Mouse (Mus musculus) hindbrain, embryonic 12.5 days (tissue): ENCODE data around the gene Pir. TPM values are rescaled to one million over a fixed set of nuclear protein-coding genes. Genes with fewer than 3 reads are reported as not detected.

ENCODE experiments used
- ATAC-seq: fragments of 200-750 bp; cut with Nextera tagmentation; 2 replicates; pipeline ENCODE4 v1.8.0; 2017; ENCODE audit warnings: moderate TSS enrichment; ENCODE audit not compliant: low FRiP score
- H3K27ac ChIP-seq: fragments of 300-500 bp; sonication (generic); 2 replicates; pipeline ENCODE4 v1.5.1; 2016; ENCODE audit warnings: mild to moderate bottlenecking
- H3K27me3 ChIP-seq: fragments of 300-500 bp; sonication (generic); 2 replicates; pipeline ENCODE4 v1.6.1; 2016; ENCODE audit warnings: mild to moderate bottlenecking
- H3K36me3 ChIP-seq: fragments of 300-500 bp; sonication (generic); 2 replicates; pipeline ENCODE4 v1.6.1; 2016; ENCODE audit warnings: mild to moderate bottlenecking
- H3K4me1 ChIP-seq: fragments of 300-500 bp; sonication (generic); 2 replicates; pipeline ENCODE4 v1.6.1; 2016
- H3K4me2 ChIP-seq: fragments of 300-500 bp; sonication (generic); replicated peaks from 2 replicates; pipeline ENCODE4 v1.6.1; 2016; ENCODE audit warnings: mild to moderate bottlenecking
- H3K4me3 ChIP-seq: fragments of 300-500 bp; sonication (generic); 2 replicates; pipeline ENCODE4 v1.5.1; 2016; ENCODE audit warnings: mild to moderate bottlenecking
- H3K9ac ChIP-seq: fragments of 300-500 bp; sonication (generic); 2 replicates; pipeline ENCODE4 v1.6.1; 2016; ENCODE audit warnings: mild to moderate bottlenecking, moderate library complexity
- H3K9me3 ChIP-seq: fragments of 300-500 bp; sonication (generic); replicated peaks from 2 replicates; pipeline ENCODE4 v1.6.1; 2016; ENCODE audit warnings: mild to moderate bottlenecking
- WGBS: fragments of 180-500 bp; shearing (Covaris S2); methylation state at CpG from one replicate; pipeline ENCODE4 v1.1.7; 2016; 5-methylcytosine and 5-hydroxymethylcytosine counted together
- polyA plus RNA-seq: library from polyadenylated mRNA; unstranded; fragments of >200 nt; fragmentation: Nextera tagmentation; extraction: Ambion mirVana; gene quantifications from 2 replicates; pipeline ENCODE4 v1.2.1, GENCODE M21; 2016

Pir gene
- polyA plus RNA-seq, 1 experiment from 2014 or later, result 4.3 TPM

GRCm38 (mm10) chrX:164408301-164408927 is 139.2 kb downstream of the Pir start:
- Histone ChIP-seq H3K36me3 (no peaks in the 10 kb centered on the region), H3K27me3 (peaks cover 7% of the 10 kb centered on the region)
- WGBS, result 84% methylated on average over 3 of the region's 3 CpGs

GRCm38 (mm10) chrX:164410562-164410961 is 141.4 kb downstream of the Pir start:
- H3K9me3 ChIP-seq, result no peaks in the 10 kb centered on the region
- no peak overlapping the region for H3K27ac ChIP-seq
- no peak for ATAC-seq
- H3K4me3 ChIP-seq, result no peak overlapping the region
- no peak overlapping the region for H3K9ac ChIP-seq
- H3K4me1 ChIP-seq, result no peaks in the 10 kb centered on the region
- H3K36me3 ChIP-seq, result no peaks in the 10 kb centered on the region
- no peak overlapping the region for H3K4me2 ChIP-seq
- WGBS, result 82% methylated on average over 1 of the region's 1 CpGs
- H3K27me3 ChIP-seq, result peaks cover 7% of the 10 kb centered on the region

More at GRCm38 (mm10) chrX:164408301-164408927, 139.2 kb downstream of the Pir start:
- Histone ChIP-seq H3K27ac (no peak overlapping the region), H3K9me3 (no peaks in the 10 kb centered on the region), H3K4me1 (no peaks in the 10 kb centered on the region), H3K4me3 (no peak overlapping the region), H3K9ac (no peak overlapping the region), H3K4me2 (no peak overlapping the region)
- ATAC-seq, result no peak

- no peak overlapping the region for H3K9ac ChIP-seq
- no peaks in the 10 kb centered on the region for H3K9me3 ChIP-seq
- H3K36me3 ChIP-seq, result no peaks in the 10 kb centered on the region
- H3K27ac ChIP-seq, result no peak overlapping the region
- 93% methylated on average over 2 of the region's 2 CpGs for WGBS
- no peak overlapping the region for H3K4me3 ChIP-seq
- H3K4me2 ChIP-seq, result no peak overlapping the region
- H3K4me1 ChIP-seq, result peaks cover 4% of the 10 kb centered on the region
- peaks cover 3% of the 10 kb centered on the region for H3K27me3 ChIP-seq
- no peak for ATAC-seq
Measured at GRCm38 (mm10) chrX:164416803-164417202, 147.6 kb downstream of the Pir start.

- H3K9ac ChIP-seq, result no peak overlapping the region
- ATAC-seq, result no peak
- H3K36me3 ChIP-seq, result 0 out of 2 replicates have a peak, but pooled peaks cover 2% of the 10 kb centered on the region
- peaks cover 4% of the 10 kb centered on the region for H3K4me1 ChIP-seq
- peaks cover 5% of the 10 kb centered on the region; the same call in 1 of the 2 replicates for H3K27me3 ChIP-seq
- no peak overlapping the region for H3K4me2 ChIP-seq
- H3K27ac ChIP-seq, result no peak overlapping the region
- H3K9me3 ChIP-seq, result no peaks in the 10 kb centered on the region
- H3K4me3 ChIP-seq, result no peak overlapping the region
Measured at GRCm38 (mm10) chrX:164418008-164418407, 148.8 kb downstream of the Pir start.

- peak; percentile 99 for ATAC-seq
- Histone ChIP-seq H3K9me3 (no peaks in the 10 kb centered on the region), H3K9ac (peak within 1 kb of the TSS; percentile 68), H3K27me3 (peaks cover 6% of the 10 kb centered on the region; the same call in 1 of the 2 replicates), H3K27ac (peak within 1 kb of the TSS; percentile 40; the same call in 1 of the 2 replicates), H3K4me1 (peaks cover 4% of the 10 kb centered on the region), H3K4me2 (peak within 1 kb of the TSS; percentile 52), H3K36me3 (0 out of 2 replicates have a peak, but pooled peaks cover 3% of the 10 kb centered on the region), H3K4me3 (peak within 1 kb of the TSS; percentile 49)
- 22% methylated on average over 40 of the region's 40 CpGs for WGBS
Measured at GRCm38 (mm10) chrX:164419471-164419939, 150.3 kb downstream of the Pir start, which contains the start of gene Piga. TSS of gene Piga (plus strand) at chrX:164419787.

GRCm38 (mm10) chrX:164419955-164420354 is 150.8 kb downstream of the Pir start:
- Histone ChIP-seq H3K9me3 (no peaks in the 10 kb centered on the region), H3K27ac (peak overlapping the region; percentile 40; the same call in 1 of the 2 replicates), H3K4me3 (peak overlapping the region; percentile 49), H3K27me3 (peaks cover 6% of the 10 kb centered on the region), H3K4me2 (peak overlapping the region; percentile 52), H3K36me3 (0 out of 2 replicates have a peak, but pooled peaks cover 3% of the 10 kb centered on the region), H3K4me1 (peaks cover 4% of the 10 kb centered on the region), H3K9ac (peak overlapping the region; percentile 68)
- ATAC-seq, result no peak
- WGBS, result 23% methylated on average over 13 of the region's 13 CpGs

- Histone ChIP-seq H3K9me3 (no peaks in the 10 kb centered on the region), H3K9ac (peak overlapping the region; percentile 68; the same call in 1 of the 2 replicates), H3K27ac (no peak overlapping the region), H3K4me2 (peak overlapping the region; percentile 52), H3K36me3 (0 out of 2 replicates have a peak, but pooled peaks cover 3% of the 10 kb centered on the region), H3K4me3 (peak overlapping the region; percentile 49), H3K4me1 (peaks cover 4% of the 10 kb centered on the region), H3K27me3 (peaks cover 6% of the 10 kb centered on the region)
- WGBS, result 57% methylated on average over 3 of the region's 3 CpGs
- ATAC-seq, result no peak
Measured at GRCm38 (mm10) chrX:164420518-164420917, 151.3 kb downstream of the Pir start.

Other genes with a start within 250 kb of the Pir start
- 0.27 TPM in 2 replicates for gene Car5b, start 241.4 kb upstream of the Pir start, polyA plus RNA-seq
- 33.4 and 34.2 TPM in 2 replicates for gene Siah1b, start 192.9 kb upstream of the Pir start, polyA plus RNA-seq
- gene Cltrn, start 180.5 kb upstream of the Pir start, polyA plus RNA-seq, result 0.30 and 0.50 TPM in 2 replicates
- gene Ace2, start 130.0 kb upstream of the Pir start, polyA plus RNA-seq, result 0.13 and 0.19 TPM in 2 replicates
- 0.25 and 0.60 TPM in 2 replicates for gene Bmx, start 11.2 kb upstream of the Pir start, polyA plus RNA-seq
- 1.7 and 1.9 TPM in 2 replicates for gene Vegfd, start 104.0 kb downstream of the Pir start, polyA plus RNA-seq
- gene Piga, start 150.4 kb downstream of the Pir start, polyA plus RNA-seq, result 11.1 and 11.4 TPM in 2 replicates
- gene Asb11, start 167.6 kb downstream of the Pir start, polyA plus RNA-seq, result not detected in 2 replicates
- gene Asb9, start 237.0 kb downstream of the Pir start, polyA plus RNA-seq, result 1.6 and 1.9 TPM in 2 replicates